Mouse (Mus musculus) yolk sac, embryonic 10.5 days (tissue): Measurements from ENCODE around the gene Pole2.

Source experiments
- DNase-seq: peaks from one replicate; pipeline ENCODE4 v3.0.0-alpha.2; 2017; ENCODE audit warnings: low spot score

Pole2 gene

GRCm38 (mm10) chr12:69227776-69228466 is at the start of gene Pole2:
Gene Pole2, minus strand, starts transcription at chr12:69228195.
- peak; percentile 91 for DNase-seq

- no peak for DNase-seq
Measured at GRCm38 (mm10) chr12:69268956-69269355, 41.0 kb upstream of the Pole2 start.

GRCm38 (mm10) chr12:69267956-69268632 is 40.1 kb upstream of the Pole2 start:
- DNase-seq: no peak

- no peak for DNase-seq
Measured at GRCm38 (mm10) chr12:69265031-69265430, 37.0 kb upstream of the Pole2 start.

GRCm38 (mm10) chr12:69262251-69262650 is 34.3 kb upstream of the Pole2 start:
- no peak for DNase-seq

- DNase-seq: no peak
Measured at GRCm38 (mm10) chr12:69257836-69258235, 29.8 kb upstream of the Pole2 start.

- no peak for DNase-seq
Measured at GRCm38 (mm10) chr12:69253806-69254205, 25.8 kb upstream of the Pole2 start.

GRCm38 (mm10) chr12:69250756-69251155 is 22.8 kb upstream of the Pole2 start:
- DNase-seq: no peak

- DNase-seq: no peak
Measured at GRCm38 (mm10) chr12:69249766-69250165, 21.8 kb upstream of the Pole2 start.

- DNase-seq: peak; percentile 81
Measured at GRCm38 (mm10) chr12:69241771-69242431, 13.9 kb upstream of the Pole2 start.

- no peak for DNase-seq
Measured at GRCm38 (mm10) chr12:69241405-69241770, 13.4 kb upstream of the Pole2 start.

- DNase-seq: no peak
Measured at GRCm38 (mm10) chr12:69240876-69241275, 12.9 kb upstream of the Pole2 start, which contains the start of gene Klhdc1. Gene Klhdc1, plus strand, starts transcription at chr12:69241176.

GRCm38 (mm10) chr12:69238284-69238683 is 10.3 kb upstream of the Pole2 start:
- no peak for DNase-seq

GRCm38 (mm10) chr12:69235782-69236181 is 7.8 kb upstream of the Pole2 start:
- no peak for DNase-seq

- no peak for DNase-seq
Measured at GRCm38 (mm10) chr12:69229251-69229650, 1.3 kb upstream of the Pole2 start.

- DNase-seq: no peak
Measured at GRCm38 (mm10) chr12:69220613-69221277, 7.2 kb downstream of the Pole2 start.

- DNase-seq: no peak
Measured at GRCm38 (mm10) chr12:69216587-69216986, 11.4 kb downstream of the Pole2 start.

- no peak for DNase-seq
Measured at GRCm38 (mm10) chr12:69215000-69215785, 12.8 kb downstream of the Pole2 start.

GRCm38 (mm10) chr12:69214393-69214792 is 13.6 kb downstream of the Pole2 start:
- no peak for DNase-seq

GRCm38 (mm10) chr12:69213186-69213777 is 14.7 kb downstream of the Pole2 start:
- DNase-seq: no peak

GRCm38 (mm10) chr12:69211057-69211456 is 16.9 kb downstream of the Pole2 start:
- DNase-seq: no peak
